22 mouse cellular contexts compared by ENCODE assay signal in genomic region chr9:116817196-116817595, GRCm38 (mm10).
DNase-seq lines count a peak whose midpoint lies in the region; ATAC-seq and TF ChIP-seq lines count a peak whose summit lies in the region.
"Had no signal": no experiment of that assay in that cellular context is flagged by ENCODE, and none has a peak within 500 bp of the region (broad histone marks: within the 10 kb centered on the region; RNA-seq: fewer than 3 reads in every experiment).

No protein-coding gene starts in this region.

- 75% methylated on average over 1 of the region's 1 CpGs for WGBS in liver, embryonic 12.5 days (ENCODE audit: insufficient replicate concordance)
- 68% methylated on average over 1 of the region's 1 CpGs for WGBS in liver, embryonic 13.5 days (ENCODE audit: insufficient replicate concordance)

- DNase-seq in liver (no peak), MEL (ENCODE audit: low read depth, low spot score) (peak; percentile 42)
- DNase-seq in liver, embryonic 13.5 days: no peak
- DNase-seq in gastrocnemius, postnatal 36 days: no peak
- DNase-seq in embryo, embryonic 11 days: no peak
- DNase-seq in cerebellum, adult 9-11 months: no peak
- DNase-seq: adrenal gland, adult 8-10 months; adrenal gland, postnatal 14 days; adrenal gland, postnatal 36 days; cerebellum, adult 11-12 months; cerebellum, adult 2 months; cerebellum, adult 9-10 months; cerebellum, postnatal 14 days; cerebellum, postnatal 36 days; forebrain, postnatal 0 days had no signal

- intact Hi-C loops in gastrocnemius, postnatal 36 days (cut with DNase I): no loop called here

- H3K4me1 ChIP-seq in liver, embryonic 12.5 days: peaks cover 23% of the 10 kb centered on the region
- peaks cover 2 to 4% of the 10 kb centered on the region in 2 experiments; a peak in 2 of 4 replicates for H3K4me1 ChIP-seq in MEL (ENCODE audit: control insufficient read depth in 1 of 2, insufficient read depth in 2 of 2, low read length in 2 of 2)
- peaks cover 19% of the 10 kb centered on the region for H3K4me1 ChIP-seq in liver, embryonic 13.5 days (replicated peaks)
- H3K4me1 ChIP-seq: forebrain, embryonic 13.5 days; forebrain, embryonic 15.5 days had no signal

- H3K27me3 ChIP-seq in liver, embryonic 12.5 days (replicated peaks): no peaks in the 10 kb centered on the region
- H3K27me3 ChIP-seq in MEL (ENCODE audit: control insufficient read depth in 1 of 2, insufficient read depth in 2 of 2, low read length in 2 of 2): no peaks in the 10 kb centered on the region
- H3K27me3 ChIP-seq in liver, embryonic 13.5 days: no peaks in the 10 kb centered on the region
- H3K27me3 ChIP-seq: embryonic facial prominence, embryonic 12.5 days; forebrain, embryonic 15.5 days had no signal

- H3K27ac ChIP-seq in liver, embryonic 12.5 days: no peak overlapping the region
- no peak overlapping the region for H3K27ac ChIP-seq in MEL (ENCODE audit: control insufficient read depth, low read depth, low read length)
- no peak overlapping the region for H3K27ac ChIP-seq in liver, embryonic 13.5 days
- H3K27ac ChIP-seq: embryonic facial prominence, embryonic 10.5 days; embryonic facial prominence, embryonic 12.5 days; forebrain, embryonic 13.5 days; forebrain, embryonic 15.5 days had no signal

- TF ChIP-seq RAD21 in MEL (IDR thresholded peaks at IDR 0.05; ENCODE audit: low read depth, low read length): no peak

- ATAC-seq in liver, embryonic 12.5 days: peak; percentile 58; the same call in 1 of the 2 replicates
- ATAC-seq in liver, embryonic 13.5 days (ENCODE audit: low read depth): peak; percentile 44
- ATAC-seq: activated CD4-positive, CD25-positive, alpha-beta regulatory T cell, adult 4 months; forebrain, embryonic 13.5 days; forebrain, embryonic 15.5 days; forebrain, postnatal 0 days had no signal

- TF ChIP-seq EP300 in MEL (IDR thresholded peaks at IDR 0.05; ENCODE audit: low read depth in 1 of 2, low read length in 2 of 2): no peak

- H3K9me3 ChIP-seq in liver, embryonic 12.5 days (replicated peaks): no peaks in the 10 kb centered on the region
- no peaks in the 10 kb centered on the region for H3K9me3 ChIP-seq in MEL (replicated peaks; ENCODE audit: insufficient read depth, low read length)
- no peaks in the 10 kb centered on the region for H3K9me3 ChIP-seq in liver, embryonic 13.5 days (replicated peaks)
- H3K9me3 ChIP-seq: embryonic facial prominence, embryonic 10.5 days; embryonic facial prominence, embryonic 12.5 days; forebrain, embryonic 13.5 days; forebrain, embryonic 15.5 days had no signal

- no peaks in the 10 kb centered on the region for H3K36me3 ChIP-seq in liver, embryonic 12.5 days
- H3K36me3 ChIP-seq in MEL (ENCODE audit: control insufficient read depth in 1 of 2, insufficient read depth in 2 of 2, low read length in 2 of 2): no peaks in the 10 kb centered on the region; a peak in 1 of 4 replicates
- H3K36me3 ChIP-seq in liver, embryonic 13.5 days: no peaks in the 10 kb centered on the region
- H3K36me3 ChIP-seq: embryonic facial prominence, embryonic 10.5 days; embryonic facial prominence, embryonic 12.5 days; forebrain, embryonic 15.5 days; G1E had no signal

- no peak for TF ChIP-seq CTCF in MEL (IDR thresholded peaks at IDR 0.05 in 2 of 3, conservative IDR thresholded peaks at IDR 0.05 in 1 of 3; ENCODE audit: control insufficient read depth in 1 of 3, insufficient read depth in 1 of 3, low read depth in 2 of 3, low read length in 3 of 3, poor library complexity in 1 of 3, severe bottlenecking in 1 of 3)

- H3K4me2 ChIP-seq in liver, embryonic 12.5 days: no peak overlapping the region
- no peak overlapping the region for H3K4me2 ChIP-seq in liver, embryonic 13.5 days
- H3K4me2 ChIP-seq: embryonic facial prominence, embryonic 12.5 days; forebrain, embryonic 13.5 days; forebrain, embryonic 15.5 days had no signal

- no peak overlapping the region for H3K4me3 ChIP-seq in liver, embryonic 12.5 days
- no peak overlapping the region for H3K4me3 ChIP-seq in MEL (ENCODE audit: control insufficient read depth in 1 of 2, insufficient read depth in 1 of 2, low read depth in 2 of 2, low read length in 2 of 2)
- H3K4me3 ChIP-seq in liver, embryonic 13.5 days (replicated peaks): no peak overlapping the region
- H3K4me3 ChIP-seq: embryonic facial prominence, embryonic 10.5 days; embryonic facial prominence, embryonic 12.5 days; forebrain, embryonic 13.5 days; forebrain, embryonic 15.5 days had no signal

- TF ChIP-seq POLR2A in MEL (IDR thresholded peaks at IDR 0.05; ENCODE audit: control insufficient read depth in 1 of 2, insufficient read depth in 1 of 2, low read depth in 1 of 2, low read length in 2 of 2, poor library complexity in 1 of 2): no peak

- no peaks in the 10 kb centered on the region for H3K79me2 ChIP-seq in MEL (ENCODE audit: control insufficient read depth, insufficient read depth, low read length, poor library complexity)

- H3K9ac ChIP-seq in liver, embryonic 12.5 days: no peak overlapping the region
- H3K9ac ChIP-seq in MEL (ENCODE audit: control insufficient read depth, low read depth, low read length, poor library complexity, severe bottlenecking): no peak overlapping the region
- H3K9ac ChIP-seq in liver, embryonic 13.5 days: no peak overlapping the region
- H3K9ac ChIP-seq: embryonic facial prominence, embryonic 12.5 days; forebrain, embryonic 13.5 days; forebrain, embryonic 15.5 days; forebrain, postnatal 0 days had no signal

TF ChIP-seq in MEL, 35 proteins besides CTCF, POLR2A, EP300 and RAD21:
- TF ChIP-seq ETS1 (IDR thresholded peaks at IDR 0.05; ENCODE audit: low read depth, low read length) (peak; percentile 24; the same call in 1 of the 2 replicates), MXI1 (IDR thresholded peaks at IDR 0.05; ENCODE audit: low read depth, low read length) (peak; percentile 52; the same call in 1 of the 2 replicates), USF1 (IDR thresholded peaks at IDR 0.05; ENCODE audit: low read depth, low read length) (peak; percentile 36; the same call in 1 of the 2 replicates), ZNF384 (IDR thresholded peaks at IDR 0.05; ENCODE audit: low read depth, low read length) (no peak), TBP (IDR thresholded peaks at IDR 0.05; ENCODE audit: low read depth, low read length) (no peak), RCOR1 (IDR thresholded peaks at IDR 0.05; ENCODE audit: low read depth, low read length) (no peak), TCF12 (IDR thresholded peaks at IDR 0.05; ENCODE audit: low read depth, low read length) (peak; percentile 27; the same call in 1 of the 2 replicates)
